Mouse (Mus musculus): Measurements from ENCODE around the gene Pp2d1. TPM values are rescaled to one million over a fixed set of nuclear protein-coding genes. Genes with fewer than 3 reads are reported as not detected.
"Not testable (repeated sequence)": the region's sequence is repeated elsewhere in the genome, so short reads cannot be mapped to it uniquely, and the experiment has no call there.

The Pp2d1 gene
- 0.56 and 0.77 TPM in 2 replicates for polyA plus RNA-seq (2014; fragmentation: Nextera tagmentation; extraction: Ambion mirVana)

DNA sequence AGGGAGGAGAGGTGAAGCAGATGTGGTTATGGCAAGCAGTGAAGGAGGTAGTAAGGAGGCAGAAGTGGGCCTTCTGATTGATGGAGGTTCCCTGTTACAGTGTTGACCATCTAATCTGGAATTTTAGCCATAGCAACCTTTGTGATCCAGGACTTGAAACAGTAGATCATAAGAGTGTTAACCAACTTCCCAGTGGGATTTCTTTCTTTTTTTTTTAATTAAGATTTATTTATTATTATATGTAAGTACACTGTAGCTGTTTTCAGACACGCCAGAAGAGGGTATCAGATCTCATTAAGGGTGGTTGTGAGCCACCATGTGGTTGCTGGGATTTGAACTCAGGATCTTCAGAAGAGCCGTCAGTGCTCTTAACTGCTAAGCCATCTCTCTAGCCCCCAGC lies at the start of gene Pp2d1:
Gene Pp2d1, minus strand, starts transcription at position 101 of the 400 bp plus-strand sequence.
- H3K27me3 ChIP-seq (ENCODE audit: control insufficient read depth, insufficient read depth, low read length); H3K9me3 ChIP-seq (ENCODE audit: control insufficient read depth, low read length); DNase-seq (ENCODE audit: low spot score); H3K4me2 ChIP-seq (replicated peaks; ENCODE audit: low read depth, low read length); ATAC-seq (ENCODE audit: low FRiP score); H3K4me3 ChIP-seq (ENCODE audit: low read depth, low read length); H3K27ac ChIP-seq (ENCODE audit: low read depth, low read length); H3K9ac ChIP-seq (ENCODE audit: low read depth, low read length); H3K36me3 ChIP-seq (ENCODE audit: control insufficient read depth, insufficient read depth, low read length); H3K4me1 ChIP-seq (replicated peaks; ENCODE audit: control insufficient read depth, insufficient read depth, low read length): not testable (repeated sequence)
- 88% methylated on average over 2 of the region's 2 CpGs for WGBS

DNA sequence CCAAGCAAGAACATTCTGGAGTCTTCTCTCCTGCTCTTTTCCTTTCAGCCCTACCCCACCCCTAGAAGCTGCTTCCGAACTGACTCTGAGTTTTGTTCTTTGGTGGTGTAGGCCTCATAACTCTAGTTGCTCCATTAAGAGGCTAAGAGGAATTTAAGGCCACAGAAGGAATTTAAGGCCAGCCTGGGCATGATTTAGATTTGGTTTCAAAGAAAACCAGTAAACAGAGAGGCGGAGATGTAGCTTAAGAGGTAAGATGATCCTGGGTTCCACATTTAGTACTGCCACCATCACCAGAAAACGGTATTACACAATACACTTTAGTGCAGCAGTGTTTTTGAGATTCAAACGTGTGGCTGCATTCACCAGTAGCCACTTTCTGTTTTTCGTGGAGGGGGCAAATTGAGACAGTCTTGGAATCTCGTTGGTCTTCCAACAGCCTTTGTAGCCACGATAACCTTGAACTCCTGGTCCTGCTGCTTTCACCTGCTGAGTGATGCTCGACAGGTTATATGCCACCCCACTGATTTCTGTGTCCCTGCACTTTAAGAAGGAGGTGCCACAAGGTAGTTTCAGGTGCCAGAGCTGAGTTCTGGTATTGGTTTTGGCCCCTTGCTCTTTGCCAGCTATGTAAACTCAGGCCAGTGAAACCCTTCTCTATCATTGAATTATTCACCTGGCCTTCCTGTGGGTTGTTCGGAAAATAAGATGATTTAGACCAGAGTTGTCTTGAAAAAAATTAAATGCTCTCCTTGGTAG lies 49.0 kb upstream of the Pp2d1 start:
- Histone ChIP-seq H3K4me2 (replicated peaks; ENCODE audit: low read depth, low read length) (no peak overlapping the region), H3K9ac (ENCODE audit: low read depth, low read length) (no peak overlapping the region), H3K4me1 (replicated peaks; ENCODE audit: control insufficient read depth, insufficient read depth, low read length) (no peaks in the 10 kb centered on the region), H3K27me3 (ENCODE audit: control insufficient read depth, insufficient read depth, low read length) (no peaks in the 10 kb centered on the region), H3K36me3 (ENCODE audit: control insufficient read depth, insufficient read depth, low read length) (no peaks in the 10 kb centered on the region), H3K9me3 (ENCODE audit: control insufficient read depth, low read length) (no peaks in the 10 kb centered on the region), H3K4me3 (ENCODE audit: low read depth, low read length) (no peak overlapping the region), H3K27ac (ENCODE audit: low read depth, low read length) (no peak overlapping the region)
- 84% methylated on average over 9 of the region's 9 CpGs for WGBS
- ATAC-seq (ENCODE audit: low FRiP score) = no peak
- no peak for DNase-seq (ENCODE audit: low spot score)

DNA sequence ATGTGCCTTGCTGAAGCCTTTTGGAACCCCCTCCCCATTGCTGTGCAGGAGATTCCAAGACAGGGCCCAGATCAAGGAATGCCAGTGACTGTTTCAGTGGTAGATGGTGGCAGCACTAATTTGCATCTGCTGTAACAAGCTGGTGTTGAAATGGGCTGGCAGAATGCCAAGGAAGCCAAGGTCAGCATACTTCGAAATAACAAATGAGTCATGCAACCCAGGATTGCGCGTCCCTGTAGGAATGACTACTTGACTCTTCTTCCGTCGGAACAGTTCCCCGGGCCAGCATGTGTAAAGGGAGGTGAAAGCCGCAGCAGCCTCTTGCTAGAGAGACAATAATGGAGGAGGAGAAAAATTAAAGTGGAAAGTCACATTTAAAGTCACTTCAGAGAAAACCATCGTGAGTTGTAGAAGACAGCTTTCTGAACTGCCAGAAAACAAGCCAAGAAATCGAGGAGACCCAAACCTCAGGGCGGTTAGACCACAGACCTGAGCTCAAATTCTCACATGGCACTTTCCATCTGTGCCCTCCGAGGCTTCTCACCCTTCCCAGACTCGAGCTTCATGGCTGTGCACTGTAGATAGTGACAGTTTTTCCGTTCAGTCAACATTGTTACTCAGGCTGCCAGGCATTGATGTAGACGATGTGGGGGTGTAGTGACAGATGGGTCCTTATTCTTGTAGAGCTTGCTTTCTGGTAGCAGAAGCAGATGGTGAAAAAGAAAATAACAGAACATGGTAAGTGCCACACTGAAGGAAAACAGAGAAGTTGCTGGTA lies 48.0 kb upstream of the Pp2d1 start:
- WGBS = 73% methylated on average over 14 of the region's 14 CpGs
- Histone ChIP-seq H3K4me1 (replicated peaks; ENCODE audit: control insufficient read depth, insufficient read depth, low read length) (no peaks in the 10 kb centered on the region), H3K36me3 (ENCODE audit: control insufficient read depth, insufficient read depth, low read length) (no peaks in the 10 kb centered on the region), H3K4me3 (ENCODE audit: low read depth, low read length) (no peak overlapping the region), H3K9me3 (ENCODE audit: control insufficient read depth, low read length) (no peaks in the 10 kb centered on the region), H3K27me3 (ENCODE audit: control insufficient read depth, insufficient read depth, low read length) (no peaks in the 10 kb centered on the region), H3K4me2 (replicated peaks; ENCODE audit: low read depth, low read length) (no peak overlapping the region), H3K9ac (ENCODE audit: low read depth, low read length) (no peak overlapping the region), H3K27ac (ENCODE audit: low read depth, low read length) (no peak overlapping the region)
- peak; percentile 44 for DNase-seq (ENCODE audit: low spot score)
- peak; percentile 69 for ATAC-seq (ENCODE audit: low FRiP score)

DNA sequence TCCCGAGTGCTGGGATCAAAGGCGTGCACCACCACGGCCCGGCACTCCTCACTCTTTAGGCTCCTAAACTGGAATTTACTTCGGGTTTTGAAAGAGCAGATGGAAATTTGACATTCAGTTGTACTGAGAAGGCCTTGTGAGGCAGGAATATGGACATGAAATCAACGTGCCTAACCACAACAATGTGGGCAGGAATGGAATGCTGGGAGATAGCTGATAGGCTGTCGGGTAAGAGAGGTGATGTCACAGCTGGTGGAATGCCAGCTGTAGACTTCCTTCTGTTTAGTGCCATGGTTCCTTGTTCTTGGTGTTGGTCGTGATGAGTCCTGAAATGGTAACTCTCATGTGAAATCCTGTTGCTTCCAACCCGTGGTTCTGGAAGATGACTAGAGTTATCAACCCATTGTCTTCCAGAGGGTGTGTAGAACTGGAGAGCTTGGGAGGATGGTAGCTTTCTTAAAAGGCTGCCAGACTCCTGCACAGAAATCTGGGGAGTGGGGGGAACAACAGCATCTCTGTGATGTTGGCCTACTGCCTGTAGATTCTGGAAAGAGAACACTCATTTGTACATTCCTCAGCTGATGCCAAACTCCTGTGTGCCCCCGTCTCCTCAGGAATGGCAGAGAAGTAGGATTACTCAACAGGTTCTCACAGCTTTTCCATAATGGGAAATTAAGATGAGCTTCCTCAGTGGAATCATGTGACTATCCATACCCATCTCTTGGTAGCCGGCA lies 44.8 kb upstream of the Pp2d1 start:
- WGBS = 92% methylated on average over 11 of the region's 11 CpGs
- no peak for DNase-seq (ENCODE audit: low spot score)

DNA sequence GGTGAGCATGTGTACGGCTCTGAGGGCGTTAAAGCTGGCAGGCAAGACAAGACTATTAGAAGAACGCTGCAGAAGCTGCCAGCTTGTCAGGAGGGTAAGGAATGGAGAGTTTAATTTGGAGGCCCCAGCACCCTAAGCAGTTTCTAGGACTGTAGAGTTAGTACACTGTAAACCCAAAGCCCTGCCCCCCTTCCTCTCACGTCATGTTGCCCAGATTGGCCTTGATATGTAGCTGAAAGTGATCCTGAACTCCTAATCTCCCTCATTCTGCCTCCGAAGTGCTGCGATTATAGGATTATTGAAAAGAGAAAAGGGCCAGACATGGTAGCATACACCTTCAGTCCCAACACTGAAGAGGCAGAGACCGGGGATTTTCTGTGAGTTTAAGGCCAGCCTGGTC lies 43.6 kb upstream of the Pp2d1 start:
- Histone ChIP-seq H3K36me3 (ENCODE audit: control insufficient read depth, insufficient read depth, low read length) (no peaks in the 10 kb centered on the region), H3K9me3 (ENCODE audit: control insufficient read depth, low read length) (no peaks in the 10 kb centered on the region), H3K27me3 (ENCODE audit: control insufficient read depth, insufficient read depth, low read length) (no peaks in the 10 kb centered on the region), H3K4me1 (replicated peaks; ENCODE audit: control insufficient read depth, insufficient read depth, low read length) (no peaks in the 10 kb centered on the region), H3K9ac (ENCODE audit: low read depth, low read length) (no peak overlapping the region), H3K27ac (ENCODE audit: low read depth, low read length) (no peak overlapping the region), H3K4me2 (replicated peaks; ENCODE audit: low read depth, low read length) (no peak overlapping the region), H3K4me3 (ENCODE audit: low read depth, low read length) (no peak overlapping the region)
- ATAC-seq (ENCODE audit: low FRiP score) (no peak), DNase-seq (ENCODE audit: low spot score) (no peak)
- WGBS = 91% methylated on average over 7 of the region's 7 CpGs

More for the DNA sequence above, 44.8 kb upstream of the Pp2d1 start:
- H3K36me3 ChIP-seq (ENCODE audit: control insufficient read depth, insufficient read depth, low read length) = no peaks in the 10 kb centered on the region
- no peaks in the 10 kb centered on the region for H3K4me1 ChIP-seq (replicated peaks; ENCODE audit: control insufficient read depth, insufficient read depth, low read length)
- H3K9ac ChIP-seq (ENCODE audit: low read depth, low read length) = no peak overlapping the region
- no peaks in the 10 kb centered on the region for H3K27me3 ChIP-seq (ENCODE audit: control insufficient read depth, insufficient read depth, low read length)
- no peak overlapping the region for H3K27ac ChIP-seq (ENCODE audit: low read depth, low read length)
- H3K9me3 ChIP-seq (ENCODE audit: control insufficient read depth, low read length) = no peaks in the 10 kb centered on the region
- ATAC-seq (ENCODE audit: low FRiP score) = no peak
- H3K4me2 ChIP-seq (replicated peaks; ENCODE audit: low read depth, low read length) = no peak overlapping the region
- H3K4me3 ChIP-seq (ENCODE audit: low read depth, low read length) = no peak overlapping the region

DNA sequence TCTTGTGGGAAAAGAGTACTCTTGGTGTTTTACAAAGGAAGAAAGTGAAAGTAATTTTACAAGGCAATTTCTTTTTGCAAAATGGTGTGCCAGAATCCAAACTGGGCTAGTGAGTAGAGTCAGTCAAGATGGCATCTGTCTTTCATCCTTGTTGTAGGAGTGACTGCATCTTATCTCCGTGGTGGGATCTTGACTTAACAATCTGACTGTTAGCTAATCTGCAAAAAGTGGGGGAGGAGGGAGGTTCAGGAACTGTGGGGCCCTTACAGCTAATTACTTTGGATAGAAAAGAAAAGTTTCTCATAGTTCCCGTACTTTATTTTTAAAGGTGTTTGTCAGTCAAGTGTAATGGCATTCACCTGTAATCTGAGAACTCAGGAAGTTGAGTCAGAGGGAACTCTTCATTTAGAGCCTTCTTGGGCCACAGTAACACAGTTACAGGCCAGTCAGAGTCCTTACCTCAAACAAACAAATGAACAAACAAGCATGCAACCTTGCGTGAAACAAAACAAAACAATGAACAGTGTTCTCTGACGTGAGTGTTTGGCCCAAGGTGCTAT lies 42.9 kb upstream of the Pp2d1 start:
- Histone ChIP-seq H3K9ac (ENCODE audit: low read depth, low read length) (no peak overlapping the region), H3K36me3 (ENCODE audit: control insufficient read depth, insufficient read depth, low read length) (no peaks in the 10 kb centered on the region), H3K27ac (ENCODE audit: low read depth, low read length) (no peak overlapping the region), H3K4me2 (replicated peaks; ENCODE audit: low read depth, low read length) (no peak overlapping the region), H3K4me3 (ENCODE audit: low read depth, low read length) (no peak overlapping the region), H3K27me3 (ENCODE audit: control insufficient read depth, insufficient read depth, low read length) (no peaks in the 10 kb centered on the region), H3K9me3 (ENCODE audit: control insufficient read depth, low read length) (no peaks in the 10 kb centered on the region), H3K4me1 (replicated peaks; ENCODE audit: control insufficient read depth, insufficient read depth, low read length) (no peaks in the 10 kb centered on the region)
- WGBS = 72% methylated on average over 4 of the region's 4 CpGs
- DNase-seq (ENCODE audit: low spot score) (no peak), ATAC-seq (ENCODE audit: low FRiP score) (no peak)

DNA sequence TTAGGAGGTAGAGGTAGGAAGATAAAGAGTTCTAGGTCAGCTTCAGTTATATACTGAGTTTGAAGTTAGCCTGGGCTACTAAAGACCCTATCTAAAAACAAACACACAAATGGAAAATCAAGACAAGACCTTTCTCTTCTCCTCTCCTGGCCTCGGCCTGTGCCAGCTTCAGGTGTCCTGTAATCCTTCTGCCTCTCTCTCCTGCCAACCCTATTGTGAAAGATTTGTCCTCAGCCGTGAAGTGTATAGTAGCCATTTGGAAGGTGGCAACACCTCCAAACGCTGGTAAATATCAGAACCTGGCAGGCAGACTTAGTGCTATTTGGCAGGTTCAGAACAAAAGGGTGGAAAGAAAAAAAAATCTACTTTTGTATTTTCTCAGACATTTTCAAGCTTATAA lies 41.0 kb upstream of the Pp2d1 start:
- Histone ChIP-seq H3K36me3 (ENCODE audit: control insufficient read depth, insufficient read depth, low read length) (no peaks in the 10 kb centered on the region), H3K9ac (ENCODE audit: low read depth, low read length) (no peak overlapping the region), H3K4me2 (replicated peaks; ENCODE audit: low read depth, low read length) (no peak overlapping the region), H3K4me1 (replicated peaks; ENCODE audit: control insufficient read depth, insufficient read depth, low read length) (no peaks in the 10 kb centered on the region), H3K27me3 (ENCODE audit: control insufficient read depth, insufficient read depth, low read length) (no peaks in the 10 kb centered on the region), H3K27ac (ENCODE audit: low read depth, low read length) (no peak overlapping the region), H3K9me3 (ENCODE audit: control insufficient read depth, low read length) (no peaks in the 10 kb centered on the region), H3K4me3 (ENCODE audit: low read depth, low read length) (no peak overlapping the region)
- DNase-seq (ENCODE audit: low spot score) (no peak), ATAC-seq (ENCODE audit: low FRiP score) (no peak)
- 80% methylated on average over 3 of the region's 3 CpGs for WGBS

DNA sequence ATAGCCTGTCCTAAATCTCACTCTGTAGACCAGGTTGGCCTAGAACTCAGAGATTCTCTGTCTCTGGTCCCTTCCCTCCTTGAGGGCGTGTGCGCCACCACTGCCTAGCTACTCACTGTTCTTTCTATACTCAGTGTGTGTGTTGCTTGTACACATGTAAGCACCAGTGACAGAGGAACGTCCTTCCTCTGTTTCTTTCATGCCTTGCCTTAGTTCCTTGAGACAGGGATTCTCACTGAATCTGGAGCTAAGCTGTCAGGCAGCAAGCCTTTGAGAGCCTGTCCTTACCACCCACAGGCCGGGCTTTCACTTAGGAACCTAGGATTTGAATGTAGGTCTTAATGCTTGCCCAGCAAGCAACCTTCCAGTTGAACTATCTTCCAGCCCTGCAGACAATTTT lies 40.4 kb upstream of the Pp2d1 start:
- H3K36me3 ChIP-seq (ENCODE audit: control insufficient read depth, insufficient read depth, low read length) = no peaks in the 10 kb centered on the region
- DNase-seq (ENCODE audit: low spot score) (no peak), ATAC-seq (ENCODE audit: low FRiP score) (no peak)
- WGBS = 65% methylated on average over 4 of the region's 4 CpGs
- H3K4me3 ChIP-seq (ENCODE audit: low read depth, low read length) = no peak overlapping the region
- no peaks in the 10 kb centered on the region for H3K4me1 ChIP-seq (replicated peaks; ENCODE audit: control insufficient read depth, insufficient read depth, low read length)
- no peaks in the 10 kb centered on the region for H3K27me3 ChIP-seq (ENCODE audit: control insufficient read depth, insufficient read depth, low read length)
- no peaks in the 10 kb centered on the region for H3K9me3 ChIP-seq (ENCODE audit: control insufficient read depth, low read length)
- no peak overlapping the region for H3K27ac ChIP-seq (ENCODE audit: low read depth, low read length)
- no peak overlapping the region for H3K4me2 ChIP-seq (replicated peaks; ENCODE audit: low read depth, low read length)
- no peak overlapping the region for H3K9ac ChIP-seq (ENCODE audit: low read depth, low read length)
